Mouse (Mus musculus) CH12.LX (cell line): ENCODE results near the gene Rrm2. TPM values are rescaled to one million over a fixed set of nuclear protein-coding genes. Genes with fewer than 3 reads are reported as not detected.

ENCODE experiments used
- DNase-seq: peaks from one replicate; pipeline ENCODE4 v3.0.0-alpha.2; 2013; ENCODE audit errors: extremely low read depth
- H3K27ac ChIP-seq: 2 replicates; pipeline ENCODE4 v1.5.1; 2012; ENCODE audit warnings: low read depth, mild to moderate bottlenecking, control low read depth, moderate library complexity; ENCODE audit not compliant: insufficient read depth
- H3K27me3 ChIP-seq: replicated peaks from 2 replicates; pipeline ENCODE3; 2012; ENCODE audit warnings: inconsistent platforms
- H3K36me3 ChIP-seq, 2 experiments: replicated peaks in 1 of 2; 2 replicates each; pipeline versions ENCODE3 to v1.6.1; 2012; ENCODE audit warnings: inconsistent platforms in 1 of 2, low read length in 1 of 2, mild to moderate bottlenecking in 1 of 2, mixed read lengths in 1 of 2, moderate library complexity in 1 of 2; ENCODE audit not compliant: control insufficient read depth in 1 of 2, insufficient read depth in 1 of 2
- H3K4me1 ChIP-seq, 2 experiments: 2 replicates each; pipeline ENCODE4 v1.6.1; 2012; ENCODE audit warnings: inconsistent platforms in 1 of 2, moderate library complexity in 1 of 2; ENCODE audit not compliant: insufficient read depth in 2 of 2, control insufficient read depth in 1 of 2
- H3K4me2 ChIP-seq: 2 replicates; pipeline ENCODE4 v1.6.1; 2012; ENCODE audit warnings: low read depth, mild to moderate bottlenecking, control low read depth; ENCODE audit not compliant: poor library complexity, insufficient read depth, severe bottlenecking
- H3K4me3 ChIP-seq, 3 experiments: fragments of 150-350 bp in 1 of 3; sonication (generic) in 1 of 3; replicated peaks in 1 of 3; 2 replicates each; pipeline versions ENCODE3 to v1.5.1; 2011 to 2012; ENCODE audit warnings: low read depth in 2 of 3, low read length in 2 of 3, mild to moderate bottlenecking in 2 of 3, moderate library complexity in 2 of 3, control low read depth in 1 of 3, improper control_type of control experiment in 1 of 3, inconsistent platforms in 1 of 3, mixed read lengths in 1 of 3; ENCODE audit not compliant: poor library complexity in 1 of 3
- H3K79me2 ChIP-seq: replicated peaks from 2 replicates; pipeline ENCODE4 v1.6.1; 2012; ENCODE audit warnings: mild to moderate bottlenecking, moderate library complexity; ENCODE audit not compliant: control insufficient read depth, poor library complexity, insufficient read depth, severe bottlenecking; ENCODE audit errors: extremely low read depth
- H3K9ac ChIP-seq: 2 replicates; pipeline ENCODE4 v1.6.1; 2012; ENCODE audit warnings: low read depth, mild to moderate bottlenecking, control low read depth, moderate library complexity; ENCODE audit not compliant: insufficient read depth
- H3K9me3 ChIP-seq: replicated peaks from 2 replicates; pipeline ENCODE3; 2012; ENCODE audit warnings: low read length, inconsistent platforms, mixed read lengths
- CHD1 ChIP-seq: IDR thresholded peaks from 2 replicates; pipeline ENCODE4 v1.6.1; 2012; ENCODE audit warnings: low read depth, low read length, improper control_type of control experiment, inconsistent platforms
- CTCF ChIP-seq, 2 experiments: IDR thresholded peaks in 1 of 2; conservative IDR thresholded peaks in 1 of 2; 2 replicates each; pipeline ENCODE4 v1.5.1; 2011 to 2012; ENCODE audit warnings: low read depth in 2 of 2, low read length in 2 of 2, improper control_type of control experiment in 1 of 2, inconsistent platforms in 1 of 2, mild to moderate bottlenecking in 1 of 2, moderate library complexity in 1 of 2
- E2F4 ChIP-seq: IDR thresholded peaks from 2 replicates; pipeline ENCODE4 v1.6.1; 2011; ENCODE audit warnings: low read depth, low read length, improper control_type of control experiment; ENCODE audit not compliant: insufficient replicate concordance
- EP300 ChIP-seq: IDR thresholded peaks from 2 replicates; pipeline ENCODE4 v1.6.1; 2011; ENCODE audit warnings: low read length, improper control_type of control experiment
- ETS1 ChIP-seq: conservative IDR thresholded peaks from 2 replicates; pipeline ENCODE4 v1.6.1; 2012; ENCODE audit warnings: low read depth, mild to moderate bottlenecking, inconsistent platforms, low read length, improper control_type of control experiment, moderate library complexity
- GABPA ChIP-seq: IDR thresholded peaks from 2 replicates; pipeline ENCODE4 v1.6.1; 2012; ENCODE audit warnings: low read depth, low read length, improper control_type of control experiment, inconsistent platforms; ENCODE audit not compliant: insufficient replicate concordance
- HCFC1 ChIP-seq: IDR thresholded peaks from 2 replicates; pipeline ENCODE4 v1.6.1; 2012; ENCODE audit warnings: low read depth, mild to moderate bottlenecking, inconsistent platforms, low read length, improper control_type of control experiment
- IRF4 ChIP-seq: IDR thresholded peaks from 2 replicates; pipeline ENCODE4 v1.6.1; 2014; ENCODE audit warnings: low read depth, mild to moderate bottlenecking, inconsistent platforms, low read length, improper control_type of control experiment
- MAFK ChIP-seq: IDR thresholded peaks from 2 replicates; pipeline ENCODE4 v1.6.1; 2011; ENCODE audit warnings: low read length, improper control_type of control experiment; ENCODE audit not compliant: insufficient replicate concordance
- MAZ ChIP-seq: IDR thresholded peaks from 2 replicates; pipeline ENCODE4 v1.6.1; 2012; ENCODE audit warnings: low read depth, mild to moderate bottlenecking, inconsistent platforms, low read length, improper control_type of control experiment, moderate library complexity
- MEF2A ChIP-seq: IDR thresholded peaks from 2 replicates; pipeline ENCODE4 v1.6.1; 2014; ENCODE audit warnings: low read depth, mild to moderate bottlenecking, inconsistent platforms, low read length, improper control_type of control experiment, borderline replicate concordance
- MXI1 ChIP-seq: IDR thresholded peaks from 2 replicates; pipeline ENCODE4 v1.6.1; 2011; ENCODE audit warnings: mild to moderate bottlenecking, low read depth, low read length, improper control_type of control experiment
- MYC ChIP-seq: IDR thresholded peaks from 2 replicates; pipeline ENCODE4 v1.6.1; 2011; ENCODE audit warnings: low read depth, mild to moderate bottlenecking, improper control_type of control experiment, low read length
- NRF1 ChIP-seq: IDR thresholded peaks from 2 replicates; pipeline ENCODE4 v1.6.1; 2014; ENCODE audit warnings: low read depth, mild to moderate bottlenecking, inconsistent platforms, low read length, improper control_type of control experiment, moderate library complexity
- SMC3 ChIP-seq: IDR thresholded peaks from 2 replicates; pipeline ENCODE4 v1.6.1; 2011; ENCODE audit warnings: low read depth, low read length, improper control_type of control experiment
- TBP ChIP-seq: conservative IDR thresholded peaks from 2 replicates; pipeline ENCODE4 v1.6.1; 2011; ENCODE audit warnings: low read depth, low read length, improper control_type of control experiment
- USF1 ChIP-seq: IDR thresholded peaks from 2 replicates; pipeline ENCODE4 v1.6.1; 2014; ENCODE audit warnings: low read depth, mild to moderate bottlenecking, inconsistent platforms, low read length, improper control_type of control experiment
- ZC3H11A ChIP-seq: IDR thresholded peaks from 2 replicates; pipeline ENCODE4 v1.6.1; 2012; ENCODE audit warnings: low read depth, mild to moderate bottlenecking, inconsistent platforms, low read length, improper control_type of control experiment
- ZKSCAN1 ChIP-seq: IDR thresholded peaks from 2 replicates; pipeline ENCODE4 v1.6.1; 2012; ENCODE audit warnings: low read depth, inconsistent platforms, low read length, improper control_type of control experiment, borderline replicate concordance
- dilution Hi-C: fragments of 300-500 bp; cut with MboI; formaldehyde crosslinking; loops from 2 replicates; pipeline ENCODE4 v1.14.3; 2020; ENCODE audit warnings: low sequenced_read_pairs; ENCODE audit not compliant: extremely low pct_unique_long_range_greater_than_20kb, extremely low pct_ligation_motif_present
- in situ Hi-C: fragments of 300-500 bp; cut with MboI; formaldehyde crosslinking; loops from 3 replicates; pipeline ENCODE4 v1.14.3; 2019; ENCODE audit warnings: low sequenced_read_pairs, low pct_ligation_motif_present, low pct_unique_long_range_greater_than_20kb, mixed read lengths
- polyA plus RNA-seq: library from polyadenylated mRNA; unstranded; fragments of >175 nt; gene quantifications from 2 replicates; pipeline ENCODE4 v1.2.1, GENCODE M21; 2012; ENCODE audit warnings: low read depth; ENCODE audit not compliant: insufficient read length
- total RNA-seq, 2 experiments: library from RNA; depleted of rRNA; stranded (reverse); fragments of 300-350 nt in 1 of 2; fragments of >200 nt in 1 of 2; gene quantifications; 2 replicates each; pipeline ENCODE4 v1.2.3; 2012 to 2014

Rrm2 gene
- total and polyA plus RNA-seq, 3 experiments: 89.0 to 214 (median 180) TPM

- TF ChIP-seq USF1 (no peak), IRF4 (no peak), GABPA (no peak), E2F4 (no peak), HCFC1 (no peak), ETS1 (no peak), CHD1 (no peak), MAFK (no peak), MYC (no peak), ZKSCAN1 (no peak), CTCF (conservative IDR thresholded peaks at IDR 0.05 in 1 of 2, IDR thresholded peaks at IDR 0.05 in 1 of 2; ENCODE audit: low read depth in 2 of 2, low read length in 2 of 2) (no peak), ZC3H11A (no peak), TBP (no peak), SMC3 (no peak), MXI1 (no peak), MAZ (no peak), MEF2A (no peak)
- Histone ChIP-seq H3K27me3 (no peaks in the 10 kb centered on the region), H3K79me2 (no peaks in the 10 kb centered on the region; the same call in 1 of the 2 replicates), H3K9ac (no peak overlapping the region), H3K4me1 (peaks cover 17 to 58% of the 10 kb centered on the region in 2 experiments), H3K4me2 (no peak overlapping the region), H3K27ac (no peak overlapping the region), H3K9me3 (no peaks in the 10 kb centered on the region), H3K36me3 (peaks cover 48 to 84% of the 10 kb centered on the region in 2 experiments), H3K4me3 (no peak overlapping the region)
- dilution Hi-C loops: no loop called here
- DNase-seq: no peak
- in situ Hi-C loops: no loop called here
These were observed 49.0 kb upstream of the Rrm2 start for GRCm38 (mm10) chr12:24658998-24659397.

- Histone ChIP-seq H3K27me3 (no peaks in the 10 kb centered on the region), H3K36me3 (peaks cover 47 to 79% of the 10 kb centered on the region in 2 experiments), H3K27ac (no peak overlapping the region), H3K79me2 (no peaks in the 10 kb centered on the region; the same call in 1 of the 2 replicates), H3K9ac (no peak overlapping the region), H3K4me3 (no peak overlapping the region), H3K9me3 (no peaks in the 10 kb centered on the region), H3K4me2 (no peak overlapping the region), H3K4me1 (peaks cover 15 to 50% of the 10 kb centered on the region in 2 experiments)
- no peak for DNase-seq
- dilution Hi-C loops (no loop called here), in situ Hi-C loops (no loop called here)
- TF ChIP-seq NRF1: no peak
- TF ChIP-seq EP300: no peak
- TF ChIP-seq MYC: no peak
These were observed 48.1 kb upstream of the Rrm2 start for GRCm38 (mm10) chr12:24659923-24660322.
